Mouse (Mus musculus): ENCODE measurements around the gene 6430548M08Rik.

6430548M08Rik gene

DNA sequence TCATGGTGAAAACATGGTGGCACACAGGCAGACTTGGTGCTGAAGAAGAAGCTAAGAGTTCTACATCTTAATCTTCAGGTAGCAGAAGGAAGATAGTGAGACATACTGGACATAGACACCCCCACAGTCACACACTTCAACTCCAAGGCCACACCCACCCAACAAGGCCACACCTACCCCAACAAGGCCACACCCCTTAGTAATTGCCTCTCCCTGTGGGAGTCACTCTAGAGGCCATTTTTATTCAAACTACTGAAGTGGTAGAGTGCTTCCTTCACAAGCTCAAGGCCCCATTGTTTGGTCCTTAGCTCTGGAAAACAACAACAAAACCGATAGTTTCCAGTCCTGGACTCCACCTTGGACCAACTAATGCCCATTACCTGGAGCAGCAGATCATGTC, 32.1 kb downstream of the 6430548M08Rik start:
- DNase-seq = no peak

DNA sequence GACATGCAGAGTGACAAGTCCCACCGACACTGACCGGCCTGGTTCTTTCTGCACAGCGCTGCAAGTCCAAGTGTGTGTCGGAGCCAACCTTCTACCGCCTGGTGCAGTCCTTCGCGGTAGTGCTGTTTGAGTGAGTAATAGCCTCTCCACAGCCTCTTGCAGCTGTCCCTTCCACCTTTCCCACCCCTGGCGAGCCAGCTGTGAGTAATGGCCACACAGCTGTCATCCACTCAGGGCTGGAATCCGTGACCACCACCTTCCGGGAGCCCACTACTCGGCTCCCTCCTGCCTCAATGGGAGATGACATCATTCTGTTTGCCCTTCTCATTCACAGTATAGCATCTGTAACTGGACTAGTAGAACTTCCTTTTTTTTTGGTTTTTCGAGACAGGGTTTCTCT, 36.1 kb downstream of the 6430548M08Rik start:
- DNase-seq = no peak

DNA sequence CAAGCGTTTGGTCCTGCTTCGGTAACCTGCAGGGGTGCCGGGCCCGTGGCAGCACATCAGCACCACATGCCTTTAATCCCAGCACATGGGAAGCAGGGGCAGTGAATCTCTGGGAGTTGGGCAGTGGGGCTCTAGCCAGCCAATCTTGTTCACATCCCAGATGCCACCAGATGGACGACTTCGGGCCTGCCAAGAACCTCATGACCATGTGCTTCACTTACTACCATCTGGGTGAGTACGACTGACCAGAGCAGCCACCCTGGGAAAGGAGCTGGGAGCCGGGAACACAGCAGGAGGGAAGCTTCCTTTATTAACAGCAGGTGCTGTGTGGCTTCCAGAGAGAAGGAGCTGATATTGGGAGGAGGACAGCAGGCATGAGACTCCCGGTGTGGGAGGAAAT, 37.2 kb downstream of the 6430548M08Rik start:
- no peak for DNase-seq

GRCm38 (mm10) chr8:120152636-120153035, 38.7 kb downstream of the 6430548M08Rik start:
- DNase-seq = no peak

DNA sequence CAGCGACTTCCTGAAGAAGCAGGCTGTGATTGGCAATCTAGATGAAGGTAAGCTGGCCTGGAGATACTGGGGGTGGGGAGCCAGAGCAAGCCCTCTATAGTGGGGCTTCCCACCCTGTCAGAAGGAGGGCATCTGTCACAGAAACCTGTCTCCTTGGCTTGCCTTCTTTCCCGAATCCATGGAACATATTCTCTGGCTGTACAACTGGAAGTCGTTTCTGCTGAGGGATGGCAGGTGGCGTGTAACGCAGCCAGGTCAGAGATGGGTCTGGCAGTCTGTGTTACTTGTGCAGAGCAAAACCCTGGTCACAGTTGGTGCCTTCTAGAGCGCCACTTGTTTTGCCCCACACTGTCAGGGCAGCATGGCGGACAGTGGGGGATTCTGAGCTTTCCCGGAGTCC, 46.4 kb downstream of the 6430548M08Rik start:
- DNase-seq = no peak

- DNase-seq = no peak
Observed at GRCm38 (mm10) chr8:120161658-120162403, 47.9 kb downstream of the 6430548M08Rik start.

- no peak for DNase-seq
Observed at GRCm38 (mm10) chr8:120162404-120162752, 48.4 kb downstream of the 6430548M08Rik start.

DNA sequence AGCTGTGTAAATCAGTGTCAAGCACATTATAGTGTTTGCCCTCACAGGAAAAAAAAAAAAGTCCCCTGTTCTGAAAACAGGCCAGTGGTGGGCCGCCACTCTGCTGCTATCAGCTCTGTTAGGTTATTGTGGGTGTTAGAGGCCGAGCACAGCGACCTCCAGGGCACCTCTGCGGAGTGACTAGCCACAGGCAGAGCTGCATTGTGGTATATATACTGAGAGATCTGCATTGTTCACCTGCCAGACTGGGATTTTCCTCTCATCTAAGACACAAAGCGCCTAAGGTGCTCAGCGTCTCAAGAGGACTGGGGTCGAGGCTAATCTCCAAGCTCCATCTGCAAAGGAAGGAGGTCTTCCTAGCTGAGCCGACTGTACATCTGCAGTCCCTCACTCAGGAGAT, 49.4 kb downstream of the 6430548M08Rik start:
- no peak for DNase-seq

GRCm38 (mm10) chr8:120164026-120164425, 50.1 kb downstream of the 6430548M08Rik start:
- no peak for DNase-seq

- no peak for DNase-seq
Observed at GRCm38 (mm10) chr8:120167136-120167535, 53.2 kb downstream of the 6430548M08Rik start.

DNA sequence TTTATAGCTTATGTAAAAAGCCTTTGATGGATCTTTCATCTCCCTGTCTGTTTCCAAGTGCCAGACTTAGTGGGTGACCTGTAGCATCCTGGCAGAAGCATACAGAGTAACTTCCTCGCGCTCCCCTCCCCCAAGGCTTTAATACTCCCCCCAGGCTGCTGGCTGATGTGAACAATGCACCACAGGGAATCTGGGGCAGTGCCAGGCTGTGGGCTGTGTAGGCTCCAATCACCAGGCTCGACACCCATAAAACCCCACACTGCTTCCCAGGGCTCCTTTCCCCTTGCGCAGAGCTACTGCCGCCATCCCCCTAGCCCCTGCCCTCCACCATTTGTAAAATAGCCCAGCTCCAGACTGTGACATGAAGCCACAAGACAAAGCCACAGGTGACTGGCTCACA, 53.9 kb downstream of the 6430548M08Rik start:
- no peak for DNase-seq

GRCm38 (mm10) chr8:120169119-120169518, 55.2 kb downstream of the 6430548M08Rik start:
- DNase-seq = no peak

- DNase-seq = no peak
Observed at GRCm38 (mm10) chr8:120173195-120173594, 59.2 kb downstream of the 6430548M08Rik start.

- DNase-seq = no peak
Observed at GRCm38 (mm10) chr8:120174606-120175005, 60.7 kb downstream of the 6430548M08Rik start.

DNA sequence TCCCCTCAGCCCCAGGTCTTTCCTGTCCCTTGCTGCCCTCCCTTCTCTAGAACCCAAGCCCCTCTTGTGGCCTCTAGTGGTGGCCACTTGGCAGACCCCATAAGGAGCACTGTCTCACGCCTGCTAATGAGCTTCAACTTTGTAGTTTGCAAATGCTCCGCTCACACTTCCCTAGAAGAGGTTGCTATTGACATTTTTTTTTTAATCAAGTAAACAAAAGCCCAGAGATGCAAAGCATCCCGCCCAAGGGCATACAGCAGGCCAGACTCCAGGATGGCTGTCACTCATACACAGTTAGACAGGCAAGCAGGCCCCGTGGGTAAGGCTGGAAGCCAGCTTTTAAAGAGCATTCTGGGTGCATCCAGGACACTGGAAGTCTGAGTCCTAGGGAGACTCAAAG, 62.7 kb downstream of the 6430548M08Rik start:
- DNase-seq = no peak

DNA sequence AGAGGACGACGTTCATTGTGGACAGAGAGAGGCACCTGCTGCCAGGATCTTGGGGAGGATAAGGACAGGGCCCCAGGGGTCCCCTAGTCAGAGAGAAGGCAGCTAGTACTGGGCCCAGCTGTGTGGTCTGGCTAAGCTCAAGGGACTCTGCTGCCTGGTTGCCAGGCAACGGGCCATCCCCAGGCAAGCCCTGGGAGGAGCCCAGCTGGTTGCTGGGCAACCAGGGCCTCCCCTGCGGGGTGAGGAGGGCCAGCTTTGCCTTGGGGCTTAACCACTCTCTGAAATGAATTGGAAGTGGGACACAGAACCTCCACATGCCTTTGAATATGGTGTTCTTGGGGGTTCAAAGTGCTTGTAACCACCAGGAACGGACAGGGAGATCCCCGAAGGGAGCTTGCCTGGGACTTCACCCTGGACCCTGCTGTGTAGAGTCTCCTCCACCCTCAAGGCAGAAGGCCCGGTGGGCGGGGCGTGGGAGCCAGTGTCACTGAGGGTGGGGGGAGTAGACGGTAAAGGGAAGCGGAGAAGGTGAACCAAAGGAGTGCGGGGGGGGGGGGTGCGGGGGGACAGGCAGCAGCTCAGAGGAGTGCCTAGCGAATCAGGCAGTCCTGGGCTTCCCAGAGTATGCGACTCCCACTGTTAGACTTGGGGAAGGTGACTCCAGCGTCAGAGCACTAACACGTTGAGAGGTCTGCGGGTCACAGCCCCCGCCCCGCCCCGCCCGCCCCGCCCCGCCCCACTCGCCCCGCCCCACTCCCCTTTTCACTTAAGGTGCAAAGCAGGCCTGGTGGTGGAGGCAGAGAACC, 63.6 kb downstream of the 6430548M08Rik start, which contains the start of gene Fam92b:
Gene Fam92b, minus strand, starts transcription at position 149 of the 806 bp plus-strand sequence.
- peak; percentile 96 for DNase-seq

- no peak for DNase-seq
Observed at GRCm38 (mm10) chr8:120178124-120178514, 64.2 kb downstream of the 6430548M08Rik start.

- peak; percentile 87 for DNase-seq
Observed at GRCm38 (mm10) chr8:120179027-120179431, 65.1 kb downstream of the 6430548M08Rik start.

- DNase-seq = peak; percentile 46
Observed at GRCm38 (mm10) chr8:120180445-120180970, 66.6 kb downstream of the 6430548M08Rik start.

DNA sequence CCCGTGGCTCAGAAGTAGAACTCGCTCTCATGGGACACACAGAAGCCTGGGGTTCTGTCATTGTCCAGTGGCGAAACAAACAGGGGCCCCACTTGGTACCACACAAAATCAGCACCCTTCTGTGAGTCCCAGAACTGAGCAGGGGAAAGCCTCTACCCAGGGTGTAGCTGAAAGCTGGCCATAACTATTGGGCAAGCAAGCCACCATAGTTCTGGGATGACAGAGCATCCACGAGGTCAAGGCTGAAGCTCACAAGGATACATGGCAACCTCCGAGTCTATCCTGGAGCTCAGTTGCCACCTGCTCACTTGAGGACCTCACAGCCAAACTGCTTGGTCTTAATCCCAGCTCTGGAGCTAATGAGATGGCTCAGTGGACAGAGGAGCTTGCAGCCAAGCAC, 67.3 kb downstream of the 6430548M08Rik start:
- no peak for DNase-seq

DNA sequence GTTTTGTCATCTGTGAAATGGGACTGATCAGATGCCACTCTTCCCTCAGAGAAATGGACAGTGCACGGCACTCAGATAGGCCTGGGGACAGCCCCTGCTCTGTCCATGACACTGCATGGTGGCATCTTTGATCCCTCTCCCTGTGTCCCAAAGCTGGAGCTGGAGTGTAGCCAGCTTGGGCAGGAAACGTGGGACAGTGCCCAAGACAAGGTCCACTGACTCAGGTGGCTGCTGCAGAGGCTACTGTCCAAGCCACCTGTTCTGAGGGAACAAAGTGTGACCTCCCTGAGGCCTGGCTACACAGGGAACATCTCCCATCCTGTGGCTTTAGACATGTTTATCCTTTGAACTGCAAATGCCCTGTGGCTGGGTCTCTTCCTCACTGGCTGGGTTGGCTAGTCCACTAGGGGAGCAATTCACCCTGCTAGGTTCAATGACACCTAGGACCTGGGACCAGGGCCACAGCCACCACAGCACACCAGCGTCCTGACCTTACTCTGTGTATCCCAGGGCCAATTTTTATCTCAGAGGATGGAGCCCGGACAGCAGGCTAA, 68.0 kb downstream of the 6430548M08Rik start:
- DNase-seq = no peak

DNA sequence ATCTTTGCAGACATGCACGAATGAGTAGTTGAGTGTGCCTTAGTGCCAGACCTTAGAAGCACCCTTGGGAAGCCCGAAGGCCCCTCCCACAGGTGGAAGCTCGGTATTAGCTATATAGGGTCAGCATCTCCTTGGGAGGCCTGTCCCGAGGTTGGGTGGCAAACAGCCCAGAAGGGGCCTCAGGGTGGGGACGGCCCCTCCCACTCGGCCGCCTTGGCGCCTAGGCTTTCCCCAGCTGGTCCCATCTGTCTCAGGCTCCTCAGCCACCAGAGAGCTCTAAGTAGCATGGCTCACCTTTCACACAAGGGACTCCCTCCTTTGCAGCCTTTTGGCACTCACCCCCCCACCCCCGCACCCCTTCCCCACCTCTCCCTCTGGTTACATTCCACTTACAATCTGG, 70.4 kb downstream of the 6430548M08Rik start:
- peak; percentile 37 for DNase-seq

Data from embryo, embryonic 11 days (tissue).